Mouse (Mus musculus) embryonic stem cell, embryonic (primary cell): ENCODE measurements around the gene Tmub1.

Source experiments
- CTCF ChIA-PET, 4 experiments: fragments of 300-600 bp in 2 of 4; fragments of 350-600 bp in 2 of 4; sonication (Branson Sonifier 250); formaldehyde crosslinking; loops; one replicate each; lab custom pipeline; 2022; ENCODE audit warnings: inconsistent platforms in 2 of 4; lab: Charles Lee
- POLR2A ChIA-PET, 4 experiments: fragments of 300-600 bp in 2 of 4; fragments of 350-600 bp in 2 of 4; sonication (Branson Sonifier 250); formaldehyde crosslinking; loops; one replicate each; lab custom pipeline; 2022; ENCODE audit warnings: antibody characterized with exemption in 4 of 4, inconsistent platforms in 1 of 4; lab: Charles Lee

The Tmub1 gene

DNA sequence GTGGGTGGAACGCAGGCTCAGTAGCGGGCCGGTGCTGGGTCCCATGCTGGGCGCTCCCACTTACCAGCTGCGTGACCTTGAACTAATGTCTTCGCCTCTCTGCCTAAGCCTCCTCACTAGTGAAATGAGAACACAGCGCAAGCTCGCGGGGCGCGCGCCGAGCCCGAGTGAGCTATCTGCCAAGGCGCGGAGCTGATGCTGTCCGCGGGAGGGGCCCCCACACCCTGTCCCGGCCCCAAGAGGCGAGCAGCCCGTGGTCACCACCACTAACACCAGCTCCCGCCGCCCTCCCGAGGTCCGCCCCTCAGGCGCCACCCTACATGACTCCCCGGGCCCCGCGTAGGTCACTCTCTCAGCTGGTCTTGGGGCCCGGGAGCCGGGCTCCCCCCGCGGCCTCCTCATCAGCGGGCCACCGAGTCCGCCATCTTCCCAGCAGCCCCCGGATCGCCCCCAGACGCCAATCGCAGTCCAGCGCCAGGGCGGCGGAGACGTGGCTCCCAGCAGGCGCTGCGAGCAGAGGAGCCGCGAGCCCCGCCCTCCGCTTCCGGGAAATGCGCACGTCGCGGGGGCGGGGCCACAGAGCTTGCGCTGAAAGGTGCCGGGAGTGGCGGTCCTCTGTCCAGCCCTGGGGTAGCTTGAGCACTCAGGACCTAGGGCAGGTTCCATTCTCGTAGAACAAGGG, 2.8 kb downstream of the Tmub1 start, which contains the start of gene Fastk:
Gene Fastk, minus strand, starts transcription at position 542 of the 682 bp plus-strand sequence.
- POLR2A ChIA-PET: interaction anchor here in 3 of 4 experiments (0.5 to 4.4 kb wide), 51 partner anchors 8 to 1871 kb away, joined by 3 to 45 read pairs (median 4); partner anchors contain the start of genes Abcb8 (in 2 of the 3), Abcf2 (in 2 of the 3), Cdk5 (in 2 of the 3) and Agap3 (in 1 of the 3)
- CTCF ChIA-PET: interaction anchor here (0.5 to 2.4 kb wide), 23 partner anchors 8 to 305 kb away, joined by 3 to 11 read pairs (median 5); partner anchors contain the start of gene Abcb8 (in 2 of the 4)

DNA sequence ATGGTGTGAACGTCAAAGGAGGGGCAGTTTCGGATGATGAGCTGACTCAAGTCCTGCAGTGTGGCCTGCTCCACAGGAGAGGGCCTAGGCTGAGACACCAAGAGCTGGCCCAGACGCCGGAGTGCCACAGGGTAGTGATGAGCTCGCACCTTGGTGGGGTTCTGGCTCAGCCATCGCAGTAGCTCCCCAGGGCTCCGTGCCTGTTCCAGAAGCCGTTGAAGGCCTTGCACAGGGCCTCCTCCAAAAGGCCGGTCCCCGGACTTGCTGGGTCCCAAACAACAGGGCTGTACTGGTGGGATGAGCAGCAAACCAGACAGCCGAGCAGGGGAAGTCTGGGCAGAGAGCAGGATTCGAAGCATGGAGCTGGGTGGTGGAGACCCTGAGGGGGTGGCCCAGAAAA, 3.7 kb downstream of the Tmub1 start:
- POLR2A ChIA-PET: interaction anchor here in 3 of 4 experiments (0.6 to 4.4 kb wide), 26 partner anchors 9 to 241 kb away, joined by 3 to 45 read pairs (median 8); partner anchors contain the start of genes Abcf2 (in 1 of the 3), Agap3 (in 1 of the 3), Cdk5 (in 1 of the 3) and Nub1 (in 1 of the 3)
- CTCF ChIA-PET: interaction anchor here (0.5 to 3.0 kb wide), 12 partner anchors 9 to 49 kb away, joined by 3 to 11 read pairs (median 6); no protein-coding TSS in a partner anchor

DNA sequence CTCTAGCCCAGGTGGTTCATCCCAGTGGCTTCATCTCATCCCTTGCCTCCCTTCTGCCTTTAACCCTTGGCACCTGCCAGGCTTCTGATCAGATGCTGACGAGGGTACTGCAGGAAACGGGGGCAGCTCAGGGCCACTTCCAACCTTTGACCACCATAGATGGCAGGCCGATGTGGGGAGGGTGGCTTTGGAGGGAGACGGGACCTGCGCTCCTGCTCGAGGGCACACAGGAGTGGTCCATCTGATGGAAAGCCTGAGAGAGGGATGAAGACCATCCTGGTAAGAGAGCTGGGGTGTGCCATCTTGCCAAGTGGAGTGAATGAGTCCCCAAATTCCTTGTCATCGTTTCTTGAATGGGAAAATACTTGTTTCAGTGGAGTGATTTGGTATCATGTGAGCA, 4.5 kb downstream of the Tmub1 start:
- POLR2A ChIA-PET: interaction anchor here in 3 of 4 experiments (0.8 to 4.4 kb wide), 14 partner anchors 9 to 207 kb away, joined by 3 to 45 read pairs (median 4); partner anchors contain the start of gene Agap3 (in 1 of the 3)
- CTCF ChIA-PET: interaction anchor here in 3 of 4 experiments (0.5 to 3.0 kb wide), 5 partner anchors 11 to 27 kb away, joined by 3 to 9 read pairs (median 3); no protein-coding TSS in a partner anchor

DNA sequence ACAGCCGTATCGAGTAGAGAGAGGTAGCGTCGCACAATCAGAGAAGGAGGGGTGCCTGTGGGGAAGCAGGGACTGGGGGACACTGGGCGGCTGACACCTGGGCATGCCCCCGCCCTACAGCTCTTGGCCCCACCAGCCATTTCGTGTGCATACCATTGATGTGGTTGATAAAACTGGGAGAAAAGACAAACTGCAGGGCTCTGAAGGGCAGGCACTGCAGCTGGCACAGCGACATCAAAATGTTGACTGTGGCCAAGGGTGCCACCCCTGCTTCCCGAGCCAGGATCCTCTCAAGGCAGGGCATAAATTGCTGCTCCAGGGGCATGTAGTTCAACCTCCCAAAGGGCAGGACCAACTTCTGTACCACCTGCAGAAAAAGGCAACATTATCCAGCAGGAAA, 5.6 kb downstream of the Tmub1 start:
- CTCF ChIA-PET: interaction anchor here in 1 of 4 experiments (1.0 to 3.0 kb wide), 2 partner anchors 9 to 26 kb away, joined by 3 to 8 read pairs; no protein-coding TSS in a partner anchor
- POLR2A ChIA-PET: interaction anchor here in 3 of 4 experiments (0.5 to 4.4 kb wide), 13 partner anchors 8 to 1025 kb away, joined by 3 to 45 read pairs (median 4); partner anchors contain the start of genes Cdk5 (in 2 of the 3), Slc4a2 (in 2 of the 3) and Agap3 (in 1 of the 3)

DNA sequence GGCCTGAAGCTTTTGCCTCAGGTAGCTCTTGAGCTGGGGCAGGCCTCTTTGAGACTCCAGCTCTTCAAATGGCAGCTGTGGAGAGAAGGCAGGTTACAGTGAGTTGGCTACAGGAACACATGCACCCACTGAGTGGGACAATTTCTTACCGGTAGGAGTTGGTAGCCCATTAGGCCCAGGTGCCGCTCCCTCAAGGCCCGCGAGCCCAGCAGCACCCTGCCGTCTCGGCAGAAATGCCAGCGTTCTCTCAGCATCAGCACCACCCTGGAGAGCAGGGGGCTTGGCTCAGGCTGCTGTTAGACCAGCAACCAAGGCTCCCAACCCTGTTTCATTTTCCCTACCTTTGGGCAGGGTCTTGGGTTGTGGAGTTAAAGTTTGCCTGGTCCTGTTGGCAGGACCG, 6.5 kb downstream of the Tmub1 start:
- CTCF ChIA-PET: no interaction called here
- POLR2A ChIA-PET: interaction anchor here in 2 of 4 experiments (0.9 to 2.1 kb wide), 6 partner anchors 9 to 107 kb away, joined by 3 to 8 read pairs (median 4); partner anchors contain the start of genes Cdk5 (in 2 of the 2) and Slc4a2 (in 2 of the 2)

DNA sequence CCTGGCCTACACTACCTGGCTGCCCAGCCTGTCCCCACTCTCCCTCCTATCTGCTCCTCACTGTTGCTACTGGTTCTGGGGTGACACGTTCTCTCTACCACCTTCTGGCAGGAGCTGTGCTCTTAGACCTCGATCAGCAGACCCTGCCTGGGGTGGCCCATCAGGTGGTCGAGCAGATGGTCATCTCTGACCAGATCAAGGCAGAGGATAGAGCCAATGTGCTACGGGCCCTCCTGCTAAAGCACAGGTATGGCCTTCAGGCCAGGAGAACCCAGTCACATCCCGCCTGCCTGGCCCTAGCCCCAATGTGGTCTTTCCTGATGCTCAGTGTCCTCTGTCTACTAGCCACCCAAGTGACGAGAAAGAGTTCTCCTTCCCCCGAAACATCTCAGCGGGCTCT, 13.7 kb downstream of the Tmub1 start:
- CTCF ChIA-PET: interaction anchor here in 1 of 4 experiments (0.9 to 2.7 kb wide), 3 partner anchors 8 to 36 kb away, joined by 3 to 11 read pairs (median 8); no protein-coding TSS in a partner anchor

DNA sequence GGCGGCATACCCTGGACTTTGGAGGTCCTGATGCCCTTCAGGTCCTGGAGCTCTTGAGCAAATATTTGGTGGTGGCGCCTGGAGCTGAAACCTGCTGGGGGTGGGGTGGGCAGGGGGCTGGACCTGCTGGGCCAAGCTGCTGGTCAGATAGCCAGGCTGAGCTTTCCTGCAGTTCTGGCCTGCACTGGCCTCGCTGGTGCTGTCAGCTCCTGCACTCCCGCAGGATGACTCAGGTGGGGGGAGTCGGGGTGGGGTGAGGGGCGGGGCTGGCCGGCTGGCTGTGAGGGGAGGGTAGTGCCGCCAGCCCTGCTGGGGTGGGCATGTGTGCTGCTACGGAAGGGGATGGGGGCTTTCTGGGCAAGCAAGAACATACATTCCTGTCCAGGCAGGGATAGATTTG, 19.1 kb downstream of the Tmub1 start:
- ChIA-PET POLR2A (interaction anchor here in 3 of 4 experiments (0.6 to 4.5 kb wide), 15 partner anchors 11 to 73 kb away, joined by 3 to 34 read pairs (median 4); partner anchors contain the start of genes Fastk (in 2 of the 3), Abcb8 (in 1 of the 3) and Agap3 (in 1 of the 3)), CTCF (interaction anchor here (0.6 to 1.7 kb wide), 9 partner anchors 10 to 53 kb away, joined by 3 to 6 read pairs (median 4); partner anchors contain the start of gene Abcb8 (in 1 of the 4))

More for the DNA sequence above, 13.7 kb downstream of the Tmub1 start:
- POLR2A ChIA-PET: interaction anchor here in 3 of 4 experiments (0.9 to 5.0 kb wide), 10 partner anchors 8 to 18 kb away, joined by 3 to 45 read pairs (median 11); partner anchors contain the start of genes Fastk (in 2 of the 3) and Tmub1 (in 2 of the 3)

DNA sequence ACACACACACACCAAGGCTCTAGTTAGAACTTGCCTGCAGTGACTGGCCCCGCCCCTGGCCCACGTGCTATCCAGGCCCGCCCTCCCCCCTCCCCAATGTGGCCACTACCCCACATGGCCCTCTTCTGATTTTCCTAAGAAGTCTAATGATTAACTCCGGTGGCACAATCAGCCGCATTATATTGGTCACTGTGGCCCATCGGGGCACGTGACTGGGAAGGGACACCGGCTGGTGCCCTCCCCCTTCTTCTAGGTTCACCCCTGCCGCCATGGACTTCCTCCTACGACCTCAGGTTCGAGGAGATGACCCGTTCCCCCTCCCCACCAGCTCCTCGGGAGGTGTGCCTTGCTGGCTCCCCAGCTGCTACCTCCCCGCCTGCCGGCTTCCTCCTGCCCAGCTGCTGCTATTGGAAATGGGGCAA, 19.7 kb downstream of the Tmub1 start:
- POLR2A ChIA-PET: interaction anchor here in 3 of 4 experiments (0.6 to 4.5 kb wide), 16 partner anchors 10 to 1100 kb away, joined by 3 to 34 read pairs (median 4); partner anchors contain the start of genes Fastk (in 2 of the 3), Abcb8 (in 1 of the 3) and Agap3 (in 1 of the 3)
- CTCF ChIA-PET: interaction anchor here (0.6 to 1.9 kb wide), 10 partner anchors 11 to 67 kb away, joined by 3 to 6 read pairs (median 4); partner anchors contain the start of genes Abcb8 (in 1 of the 4) and Fastk (in 1 of the 4)

DNA sequence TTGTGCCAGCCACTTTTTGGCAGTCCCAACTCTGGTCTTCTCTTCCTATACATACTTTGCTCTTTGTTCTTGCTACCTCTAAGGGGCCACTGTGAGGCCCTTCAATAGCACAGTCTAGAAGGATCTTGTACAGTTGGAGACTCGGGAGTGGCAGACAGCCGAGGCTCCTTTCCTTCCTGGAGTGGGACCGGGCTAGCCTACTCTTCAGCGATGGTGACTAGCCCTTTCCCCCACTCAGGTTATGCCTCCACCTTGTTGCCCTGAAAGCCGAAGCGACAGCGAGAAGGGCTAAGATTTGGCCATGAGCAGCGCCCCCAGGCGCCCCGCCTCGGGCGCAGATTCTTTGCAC, 20.4 kb downstream of the Tmub1 start:
- POLR2A ChIA-PET: interaction anchor here (0.7 to 4.5 kb wide), 12 partner anchors 8 to 33 kb away, joined by 3 to 34 read pairs (median 11); partner anchors contain the start of genes Fastk (in 2 of the 4), Abcb8 (in 1 of the 4), Asic3 (in 1 of the 4) and Tmub1 (in 1 of the 4)
- CTCF ChIA-PET: interaction anchor here (0.6 to 3.1 kb wide), 14 partner anchors 11 to 454 kb away, joined by 3 to 34 read pairs (median 4); partner anchors contain the start of genes Abcb8 (in 1 of the 4) and Fastk (in 1 of the 4)

DNA sequence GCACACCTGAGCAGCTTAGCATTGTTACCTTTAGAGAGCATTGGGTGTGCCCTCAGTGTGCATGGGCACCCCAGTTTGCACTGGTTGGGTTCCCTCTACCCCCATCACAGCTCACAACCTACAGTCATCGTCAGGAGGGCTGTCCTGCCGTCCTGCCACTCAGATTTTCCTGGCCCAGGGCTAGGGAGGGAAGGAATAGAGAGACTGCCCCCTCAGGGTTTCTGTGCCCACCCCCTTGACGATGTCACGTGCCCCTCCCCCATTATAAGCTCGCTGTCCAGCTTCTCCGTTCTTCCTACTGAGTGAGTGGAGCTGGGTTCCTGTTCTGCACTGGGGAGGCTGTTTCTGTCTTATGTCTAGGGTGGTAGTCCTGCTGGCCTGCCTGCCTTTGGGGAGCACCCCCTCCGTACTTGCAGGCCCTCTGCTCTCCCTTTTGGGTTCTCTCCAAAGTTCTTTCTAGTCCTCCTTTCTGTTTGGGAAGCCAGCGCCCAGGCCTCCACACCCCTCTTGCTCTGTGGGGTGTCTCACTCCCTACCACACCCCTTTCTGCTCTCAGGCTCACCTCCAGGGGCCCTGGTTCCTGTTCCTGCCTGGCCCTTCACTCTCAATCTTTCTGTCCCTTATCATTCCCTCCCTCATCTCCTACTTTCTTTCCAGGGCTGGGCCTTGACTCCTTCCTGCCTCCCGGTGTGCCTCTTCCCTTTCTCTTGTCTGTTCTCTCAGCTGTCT, 20.9 kb downstream of the Tmub1 start:
- ChIA-PET CTCF (interaction anchor here (0.6 to 3.1 kb wide), 17 partner anchors 10 to 671 kb away, joined by 3 to 34 read pairs (median 5); partner anchors contain the start of genes Fastk (in 2 of the 4) and Abcb8 (in 1 of the 4)), POLR2A (interaction anchor here in 3 of 4 experiments (0.6 to 4.5 kb wide), 10 partner anchors 8 to 259 kb away, joined by 3 to 34 read pairs (median 12); partner anchors contain the start of genes Fastk (in 2 of the 3), Abcb8 (in 1 of the 3), Asic3 (in 1 of the 3) and Tmub1 (in 1 of the 3))

DNA sequence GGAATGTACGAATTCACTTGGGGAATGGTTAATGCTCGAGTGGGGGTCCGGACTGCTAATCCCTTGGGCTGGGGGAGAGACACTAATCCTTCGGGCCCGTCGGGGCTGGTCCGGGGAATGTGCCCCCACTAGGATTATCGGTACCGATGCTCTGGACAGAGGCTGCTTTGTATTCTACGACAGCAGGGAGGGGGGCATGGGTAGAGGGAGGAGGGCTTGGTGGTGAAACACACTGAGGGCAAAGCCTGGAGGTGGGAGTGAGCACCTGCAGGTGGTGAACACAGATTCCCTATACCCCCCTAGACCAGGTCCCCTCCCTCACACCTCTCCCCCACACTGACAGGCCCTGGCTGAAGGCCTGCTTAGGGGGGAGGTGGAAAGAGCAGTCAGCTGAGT, 21.6 kb downstream of the Tmub1 start:
- POLR2A ChIA-PET: interaction anchor here (0.6 to 4.5 kb wide), 24 partner anchors 9 to 488 kb away, joined by 3 to 34 read pairs (median 7); partner anchors contain the start of genes Fastk (in 3 of the 4), Tmub1 (in 2 of the 4), Abcb8 (in 1 of the 4) and Abcf2 (in 1 of the 4)
- CTCF ChIA-PET: interaction anchor here (0.6 to 3.1 kb wide), 27 partner anchors 9 to 670 kb away, joined by 3 to 34 read pairs (median 6); partner anchors contain the start of genes Abcb8 (in 2 of the 4), Fastk (in 2 of the 4) and Asic3 (in 1 of the 4)

DNA sequence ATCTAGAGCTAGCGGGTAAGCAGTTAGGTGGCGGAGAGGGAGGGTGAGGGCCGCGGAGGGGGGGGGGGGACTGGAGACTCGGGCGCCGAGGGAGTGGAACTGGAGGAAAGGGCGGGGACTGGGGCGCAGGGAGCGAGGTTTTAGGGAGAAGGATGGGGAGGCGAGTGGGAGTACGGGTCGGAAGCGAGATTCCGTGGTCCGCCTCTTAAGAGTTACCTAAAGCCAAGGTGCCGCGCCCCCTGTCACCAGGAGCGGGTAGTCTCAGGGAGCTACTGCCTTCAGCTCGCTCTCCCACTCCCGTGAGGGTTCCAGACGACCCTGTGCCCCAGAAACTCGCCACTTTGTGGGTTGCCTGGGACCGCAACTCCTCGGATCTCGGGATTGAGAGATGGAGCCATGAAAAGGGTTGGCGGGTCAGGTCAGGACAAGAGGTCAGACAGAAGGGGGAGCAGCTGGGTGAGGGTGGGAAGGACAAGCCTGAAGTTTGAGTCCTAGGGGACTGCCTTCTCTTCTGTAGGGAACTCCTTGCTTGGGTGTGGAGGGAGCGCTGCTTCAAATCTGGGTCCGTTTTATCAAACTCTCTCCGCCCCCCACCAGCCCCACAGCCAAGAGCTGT, 22.1 kb downstream of the Tmub1 start:
- POLR2A ChIA-PET: interaction anchor here (0.7 to 4.5 kb wide), 32 partner anchors 9 to 488 kb away, joined by 3 to 34 read pairs (median 5); partner anchors contain the start of genes Fastk (in 3 of the 4), Tmub1 (in 3 of the 4), Agap3 (in 2 of the 4) and Abcb8 (in 1 of the 4)
- CTCF ChIA-PET: interaction anchor here (0.6 to 3.1 kb wide), 29 partner anchors 9 to 374 kb away, joined by 3 to 34 read pairs (median 6); partner anchors contain the start of genes Abcb8 (in 2 of the 4), Fastk (in 2 of the 4) and Asic3 (in 1 of the 4)

DNA sequence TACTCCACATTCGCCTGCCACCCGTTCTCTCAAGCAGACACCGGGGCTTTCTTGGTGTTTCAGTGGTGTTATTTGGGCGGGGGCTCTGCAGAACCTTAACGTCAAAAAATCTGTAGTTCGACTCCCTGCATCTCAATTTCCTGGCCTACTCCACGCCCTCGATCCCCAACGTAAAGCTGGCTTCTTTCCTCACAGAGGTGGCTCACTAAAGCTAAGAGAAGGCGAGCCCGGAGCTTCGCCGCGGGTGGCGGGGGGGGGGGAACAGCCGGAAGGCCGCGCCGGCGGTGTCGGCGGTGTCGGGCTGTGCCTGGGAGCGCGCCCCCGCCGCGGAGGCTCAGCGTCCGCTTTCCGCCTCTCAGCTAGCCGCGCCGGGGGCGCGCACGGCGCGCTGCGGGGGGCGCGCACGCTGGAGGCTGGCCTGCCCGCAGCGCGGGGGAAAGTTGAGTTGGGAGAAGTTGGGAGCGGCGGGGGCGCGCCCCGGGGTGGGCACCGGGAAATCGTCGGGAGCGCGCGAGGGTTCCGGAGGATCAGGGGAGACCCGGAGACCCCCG, 22.7 kb downstream of the Tmub1 start:
- ChIA-PET POLR2A (interaction anchor here (0.6 to 4.5 kb wide), 35 partner anchors 8 to 489 kb away, joined by 3 to 34 read pairs (median 4); partner anchors contain the start of genes Fastk (in 3 of the 4), Tmub1 (in 3 of the 4), Agap3 (in 2 of the 4) and Abcb8 (in 1 of the 4)), CTCF (interaction anchor here (0.6 to 3.1 kb wide), 27 partner anchors 9 to 373 kb away, joined by 3 to 34 read pairs (median 6); partner anchors contain the start of genes Abcb8 (in 2 of the 4) and Fastk (in 2 of the 4))

DNA sequence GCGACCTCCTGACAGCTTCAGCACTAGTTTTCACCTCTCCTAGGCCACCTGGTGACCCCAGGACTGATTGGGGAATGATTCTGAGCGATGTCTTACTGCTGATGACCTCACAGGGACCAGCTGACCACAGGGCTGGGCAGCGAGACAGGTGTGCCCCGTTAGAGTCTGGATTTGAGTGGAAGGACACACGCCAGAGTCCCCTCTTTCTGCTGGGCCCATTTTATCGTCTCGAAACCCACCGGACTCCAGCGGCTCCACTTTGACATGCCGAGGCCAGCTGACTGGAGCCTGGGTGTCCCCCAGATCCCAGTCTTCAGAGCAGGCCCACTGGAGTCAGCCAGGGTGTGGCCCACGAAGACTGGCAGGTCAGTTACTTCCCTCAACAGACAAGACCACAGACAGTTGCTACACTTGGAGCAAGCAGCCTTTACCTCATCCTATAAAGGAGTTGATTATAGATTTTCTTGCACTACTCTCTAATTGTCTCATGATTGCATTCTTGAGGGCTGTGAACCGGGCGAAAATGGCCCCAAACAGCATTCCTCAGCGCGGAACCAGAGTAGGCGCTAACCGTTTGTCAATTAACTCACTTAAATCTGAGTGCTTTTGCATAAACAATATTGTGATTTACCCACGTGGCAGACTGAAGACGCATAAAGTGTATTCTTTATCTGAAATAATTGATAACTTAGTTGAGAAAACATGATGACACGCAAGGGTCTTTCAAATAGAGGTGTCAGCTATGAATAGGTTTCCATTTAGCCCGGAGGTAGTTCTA, 23.5 kb downstream of the Tmub1 start:
- CTCF ChIA-PET: interaction anchor here in 3 of 4 experiments (0.6 to 3.1 kb wide), 16 partner anchors 8 to 173 kb away, joined by 3 to 34 read pairs (median 5); partner anchors contain the start of genes Abcb8 (in 3 of the 3) and Fastk (in 1 of the 3)
- POLR2A ChIA-PET: interaction anchor here (0.5 to 4.2 kb wide), 43 partner anchors 8 to 327 kb away, joined by 3 to 25 read pairs (median 4); partner anchors contain the start of genes Tmub1 (in 3 of the 4), Asic3 (in 2 of the 4), Fastk (in 2 of the 4) and Abcb8 (in 1 of the 4)
